Mouse (Mus musculus): ENCODE measurements at regions not wholly inside any gene's neighbourhood (a gene's known extent, or its start where the extent isn't known, plus 50 kb on each side); places are given as distances from the start of the nearest gene placed in this dataset.

GRCm38 (mm10) chr2:159392865-159393264, 598.3 kb downstream of the Dhx35 start:
- TF ChIP-seq CTCF (IDR thresholded peaks at IDR 0.05; ENCODE audit: low read depth, low read length) = no peak
- no peak for TF ChIP-seq POLR2A (IDR thresholded peaks at IDR 0.05; ENCODE audit: extremely low read depth, insufficient read depth, low read length)
